Mouse (Mus musculus) bone marrow, adult 2 months (tissue): Measurements from ENCODE around the gene Ccdc149.

Experiments
- CTCF ChIP-seq: fragments of 200-500 bp; IDR thresholded peaks from 2 replicates; pipeline ENCODE4 v1.5.1; 2011; ENCODE audit warnings: low read length, control low read depth; ENCODE audit not compliant: control insufficient read depth, insufficient read depth
- POLR2A ChIP-seq: fragments of 200-500 bp; IDR thresholded peaks from 2 replicates; pipeline ENCODE4 v1.6.1; 2011; ENCODE audit warnings: low read depth, mild to moderate bottlenecking, control low read depth, low read length, borderline replicate concordance; ENCODE audit not compliant: control insufficient read depth

DNA sequence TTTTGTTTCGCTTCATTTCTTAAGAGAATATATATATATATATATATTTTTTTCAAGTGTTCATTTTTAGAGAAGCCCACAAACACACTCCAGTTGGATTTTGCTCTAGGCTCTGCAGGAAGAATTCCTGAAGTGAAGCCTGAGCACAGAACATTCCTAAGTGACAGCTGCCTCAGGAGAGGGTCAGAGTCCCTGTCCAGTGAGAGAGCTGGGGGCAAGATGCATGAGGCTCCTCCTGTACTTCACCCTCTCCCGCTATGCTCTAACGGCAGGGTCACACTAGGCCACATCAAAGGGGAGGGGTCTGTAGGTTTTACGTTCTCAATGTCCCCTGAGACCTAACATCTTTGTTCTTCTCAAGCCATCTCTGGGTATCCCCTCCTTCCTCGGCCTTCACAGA is 106.8 kb downstream of the Ccdc149 start:
- TF ChIP-seq CTCF, result no peak
- no peak for TF ChIP-seq POLR2A
